Mouse (Mus musculus) heart, embryonic 14.5 days (tissue): ENCODE measurements at regions not wholly inside any gene's neighbourhood (a gene's known extent, or its start where the extent isn't known, plus 50 kb on each side); places are given as distances from the start of the nearest gene placed in this dataset.

ENCODE experiments used
- ATAC-seq: fragments of 200-750 bp; cut with Nextera tagmentation; 2 replicates; pipeline ENCODE4 v1.8.0; 2017; ENCODE audit warnings: low read depth, moderate TSS enrichment; ENCODE audit not compliant: insufficient number of reproducible peaks, insufficient read depth, low FRiP score
- H3K27ac ChIP-seq, 2 experiments: fragments of 200-500 bp in 1 of 2; fragments of 300-500 bp in 1 of 2; sonication (generic) in 1 of 2; replicated peaks in 1 of 2; 2 replicates each; pipeline ENCODE4 v1.5.1; 2012 to 2014; ENCODE audit warnings: low read depth in 2 of 2, low read length in 2 of 2, control low read depth in 1 of 2, mild to moderate bottlenecking in 1 of 2, mixed read lengths in 1 of 2; ENCODE audit not compliant: control insufficient read depth in 1 of 2, insufficient read depth in 1 of 2
- H3K27me3 ChIP-seq: fragments of 300-500 bp; sonication (generic); 2 replicates; pipeline ENCODE4 v1.6.1; 2014; ENCODE audit warnings: mild to moderate bottlenecking, low read length, control low read depth; ENCODE audit not compliant: control insufficient read depth, insufficient read depth
- H3K36me3 ChIP-seq: fragments of 300-500 bp; sonication (generic); 2 replicates; pipeline ENCODE4 v1.6.1; 2014; ENCODE audit warnings: mild to moderate bottlenecking, control low read depth, low read length, mixed read lengths; ENCODE audit not compliant: control insufficient read depth, insufficient read depth
- H3K4me1 ChIP-seq, 2 experiments: fragments of 200-500 bp in 1 of 2; fragments of 300-500 bp in 1 of 2; sonication (generic) in 1 of 2; 2 replicates each; pipeline ENCODE4 v1.6.1; 2012 to 2014; ENCODE audit warnings: low read length in 2 of 2, control low read depth in 1 of 2, mixed read lengths in 1 of 2; ENCODE audit not compliant: control insufficient read depth in 2 of 2, insufficient read depth in 2 of 2
- H3K4me2 ChIP-seq: fragments of 300-500 bp; sonication (generic); 2 replicates; pipeline ENCODE4 v1.6.1; 2014; ENCODE audit warnings: mild to moderate bottlenecking, low read length
- H3K4me3 ChIP-seq, 2 experiments: fragments of 200-500 bp in 1 of 2; fragments of 300-500 bp in 1 of 2; sonication (generic) in 1 of 2; 2 replicates each; pipeline ENCODE4 v1.5.1; 2012 to 2014; ENCODE audit warnings: low read length in 2 of 2, mild to moderate bottlenecking in 2 of 2, control low read depth in 1 of 2, low read depth in 1 of 2, moderate library complexity in 1 of 2; ENCODE audit not compliant: control insufficient read depth in 1 of 2, insufficient read depth in 1 of 2
- H3K9ac ChIP-seq: fragments of 300-500 bp; sonication (generic); 2 replicates; pipeline ENCODE4 v1.6.1; 2014; ENCODE audit warnings: mild to moderate bottlenecking, low read length
- H3K9me3 ChIP-seq: fragments of 300-500 bp; sonication (generic); 2 replicates; pipeline ENCODE4 v1.6.1; 2016; ENCODE audit warnings: low read length, control low read depth; ENCODE audit not compliant: control insufficient read depth
- WGBS: fragments of 180-500 bp; shearing (Covaris S2); extraction: QIAGEN DNeasy Blood & Tissue Kit; methylation state at CpG from one replicate; pipeline ENCODE4 v1.1.7; 2014; 5-methylcytosine and 5-hydroxymethylcytosine counted together

DNA sequence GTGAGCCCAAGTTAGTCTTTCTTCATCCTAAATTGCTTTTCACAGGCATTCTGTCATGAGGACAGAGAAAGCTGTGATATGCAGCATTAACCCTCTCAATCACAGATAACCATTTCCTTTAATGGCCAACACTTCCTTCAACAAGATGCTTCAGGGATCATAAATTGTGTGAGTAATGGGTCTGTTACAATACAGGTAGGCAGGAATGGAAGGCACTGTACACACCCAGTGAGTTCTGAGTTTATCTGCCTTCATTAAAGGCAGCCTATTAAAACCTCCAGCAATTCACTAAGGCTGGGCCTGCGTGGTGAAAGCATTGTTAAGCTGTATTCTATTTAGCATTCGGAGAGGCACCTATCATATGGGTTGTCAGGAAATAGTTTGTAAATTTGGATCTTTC, 248.2 kb upstream of the Htr2a start:
- WGBS, result 67% methylated on average over 2 of the region's 2 CpGs
- Histone ChIP-seq H3K27me3 (no peaks in the 10 kb centered on the region), H3K9ac (no peak overlapping the region), H3K4me3 (no peak overlapping the region), H3K4me2 (no peak overlapping the region), H3K4me1 (no peaks in the 10 kb centered on the region), H3K36me3 (no peaks in the 10 kb centered on the region), H3K27ac (no peak overlapping the region), H3K9me3 (no peaks in the 10 kb centered on the region)
- no peak for ATAC-seq

DNA sequence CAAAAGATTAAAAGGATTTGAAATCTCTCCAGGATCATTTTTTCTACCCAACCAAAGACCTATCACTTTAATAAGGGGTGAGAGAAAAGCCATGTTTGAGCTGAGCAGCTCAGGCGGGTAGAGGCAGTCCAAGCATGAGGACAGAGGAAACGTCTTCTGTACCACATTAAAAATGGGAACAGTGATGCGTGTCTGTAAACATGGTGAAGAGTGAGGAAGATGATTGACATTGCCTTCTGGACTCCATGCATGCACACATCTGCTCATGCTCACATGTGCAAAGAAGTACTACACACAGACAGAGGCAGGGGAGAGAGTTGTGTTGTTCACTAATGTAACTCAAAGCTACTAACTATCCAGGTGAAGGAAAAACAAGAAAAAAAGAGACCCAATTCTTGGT, 243.4 kb upstream of the Htr2a start:
- H3K27ac ChIP-seq, result no peak overlapping the region
- ATAC-seq, result no peak
- 67% methylated on average over 3 of the region's 3 CpGs for WGBS

DNA sequence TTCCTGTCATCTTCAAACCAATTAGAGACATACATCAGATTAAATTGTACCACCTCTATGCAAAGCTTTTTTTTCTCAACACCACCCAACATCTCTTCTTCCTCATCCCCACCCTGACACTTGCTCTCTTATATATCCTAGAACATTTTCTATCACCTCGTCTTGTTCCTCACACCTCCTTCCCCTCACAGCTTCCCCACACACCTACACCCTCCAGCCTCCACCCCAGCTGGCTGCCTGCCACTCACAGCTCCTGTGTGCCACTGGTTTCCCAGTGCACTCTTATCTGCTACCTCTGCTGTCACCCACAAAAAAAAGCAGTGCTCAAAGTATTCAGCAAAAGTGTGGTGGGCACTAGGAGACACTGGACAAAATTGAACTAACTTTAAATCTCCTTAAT, 231.2 kb upstream of the Htr2a start:
- no peak overlapping the region for H3K4me3 ChIP-seq
- H3K27ac ChIP-seq, result no peak overlapping the region
- no peak overlapping the region for H3K9ac ChIP-seq
- no peak overlapping the region for H3K4me2 ChIP-seq
- no peaks in the 10 kb centered on the region for H3K27me3 ChIP-seq
- WGBS, result 25% methylated on average over 1 of the region's 1 CpGs
- no peak for ATAC-seq
- no peaks in the 10 kb centered on the region for H3K36me3 ChIP-seq
- H3K4me1 ChIP-seq, result no peaks in the 10 kb centered on the region
- H3K9me3 ChIP-seq, result no peaks in the 10 kb centered on the region

More for the DNA sequence above, 243.4 kb upstream of the Htr2a start:
- Histone ChIP-seq H3K4me3 (no peak overlapping the region), H3K27me3 (no peaks in the 10 kb centered on the region), H3K9me3 (no peaks in the 10 kb centered on the region), H3K4me1 (no peaks in the 10 kb centered on the region), H3K36me3 (no peaks in the 10 kb centered on the region), H3K4me2 (no peak overlapping the region), H3K9ac (no peak overlapping the region)

DNA sequence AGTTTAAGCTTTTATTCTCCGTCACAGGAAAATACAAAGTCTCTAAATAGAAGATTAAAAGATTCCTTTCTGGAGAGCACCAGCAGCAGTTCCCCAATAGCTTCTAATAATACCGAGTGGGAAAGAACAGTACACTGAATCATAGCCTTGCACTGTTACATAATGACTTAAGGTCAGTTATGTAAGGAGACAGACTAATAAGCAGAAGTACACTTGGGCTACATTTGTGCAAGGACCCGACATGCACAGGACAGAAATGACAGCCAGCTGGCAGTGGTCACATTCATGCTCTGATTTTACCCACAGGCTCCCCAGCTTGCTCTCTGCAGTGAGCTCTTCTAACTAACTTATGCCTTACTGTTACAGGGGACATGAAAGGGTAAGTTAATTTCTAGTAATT, 212.4 kb upstream of the Htr2a start:
- H3K27me3 ChIP-seq, result no peaks in the 10 kb centered on the region
- no peaks in the 10 kb centered on the region for H3K36me3 ChIP-seq
- no peak overlapping the region for H3K27ac ChIP-seq
- whole genome bisulfite sequencing, result 79% methylated on average over 3 of the region's 3 CpGs
- H3K4me3 ChIP-seq, result no peak overlapping the region
- H3K9me3 ChIP-seq, result no peaks in the 10 kb centered on the region
- no peak overlapping the region for H3K4me2 ChIP-seq
- no peak for ATAC-seq
- no peaks in the 10 kb centered on the region for H3K4me1 ChIP-seq
- H3K9ac ChIP-seq, result no peak overlapping the region

DNA sequence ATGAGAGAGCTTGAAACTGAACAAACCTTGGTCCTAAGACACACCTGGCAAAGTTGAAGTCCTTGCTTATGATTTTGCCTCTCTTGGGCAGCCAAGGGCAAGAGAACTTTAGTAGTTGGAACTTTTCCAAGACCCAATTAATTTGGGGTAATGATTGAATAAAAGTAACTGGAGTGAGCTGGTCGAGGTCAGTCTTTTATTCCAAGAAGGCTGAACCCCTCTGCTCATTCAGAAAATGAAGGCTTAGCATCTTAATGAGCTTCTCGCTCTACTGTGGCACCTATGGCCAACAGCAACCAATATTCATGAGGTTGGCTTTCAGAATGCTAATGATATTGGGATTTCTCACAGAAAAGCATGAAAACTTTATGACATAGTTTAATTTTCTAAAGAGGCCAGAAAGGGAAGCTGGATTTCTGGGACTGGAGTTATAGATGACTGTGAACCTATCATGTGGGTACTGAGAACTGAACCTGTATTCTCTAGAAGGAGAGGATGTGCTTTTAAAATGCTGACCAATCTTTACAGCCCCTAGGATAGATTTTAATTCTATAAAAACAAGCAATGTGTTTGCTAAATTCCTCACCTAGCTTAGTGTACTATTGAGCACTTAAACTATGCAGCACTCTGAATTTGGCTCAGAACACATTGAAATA, 176.5 kb upstream of the Htr2a start:
- 53% methylated on average over 2 of the region's 2 CpGs for WGBS

DNA sequence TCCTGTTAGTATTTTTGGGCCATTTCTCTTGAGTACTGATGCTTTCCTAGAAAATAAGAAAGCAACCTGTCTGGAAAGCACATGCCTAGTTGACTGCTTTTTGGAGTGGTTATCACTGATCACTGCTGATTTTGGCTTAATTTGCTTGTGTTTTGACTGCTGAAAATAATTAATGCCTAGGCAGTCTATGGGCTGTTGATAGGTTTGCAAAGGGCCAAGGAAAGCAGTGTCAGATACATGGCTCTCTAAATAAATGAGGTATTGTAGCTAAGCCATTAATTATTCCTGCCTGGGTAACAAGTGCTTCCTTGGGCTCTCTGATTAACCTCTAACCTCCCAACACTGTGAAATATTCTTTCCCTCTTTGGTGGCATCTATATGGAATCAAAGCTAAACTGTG, 145.1 kb upstream of the Htr2a start:
- no peaks in the 10 kb centered on the region for H3K4me1 ChIP-seq
- H3K4me2 ChIP-seq, result no peak overlapping the region
- H3K36me3 ChIP-seq, result no peaks in the 10 kb centered on the region
- H3K4me3 ChIP-seq, result no peak overlapping the region
- H3K9ac ChIP-seq, result no peak overlapping the region
- H3K27me3 ChIP-seq, result no peaks in the 10 kb centered on the region
- no peak overlapping the region for H3K27ac ChIP-seq
- no peaks in the 10 kb centered on the region for H3K9me3 ChIP-seq
- ATAC-seq, result no peak

More for the DNA sequence above, 176.5 kb upstream of the Htr2a start:
- Histone ChIP-seq H3K9ac (no peak overlapping the region), H3K4me2 (no peak overlapping the region), H3K27me3 (no peaks in the 10 kb centered on the region), H3K4me1 (no peaks in the 10 kb centered on the region), H3K9me3 (no peaks in the 10 kb centered on the region), H3K27ac (no peak overlapping the region), H3K4me3 (no peak overlapping the region), H3K36me3 (no peaks in the 10 kb centered on the region)
- ATAC-seq, result no peak

DNA sequence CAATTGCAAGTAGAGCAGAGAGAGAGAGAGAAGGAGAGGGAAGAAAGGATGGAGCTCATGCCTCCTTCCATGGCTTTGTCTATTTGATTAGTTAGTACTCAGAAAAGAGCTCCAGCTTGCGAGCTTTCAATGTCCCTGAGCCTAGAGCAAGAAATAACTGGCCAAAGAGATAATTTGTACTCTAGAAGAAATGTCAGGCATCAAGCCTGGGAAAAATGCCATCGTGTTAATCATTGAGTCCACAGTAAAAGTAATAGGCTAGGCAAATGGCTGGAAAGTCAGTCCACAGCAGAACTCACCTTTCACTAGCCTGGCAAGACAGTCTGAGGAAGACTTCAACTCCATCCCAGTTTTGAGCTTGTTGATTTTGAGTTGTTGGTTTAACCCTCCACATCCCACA, 129.1 kb upstream of the Htr2a start:
- no peak for ATAC-seq
- Histone ChIP-seq H3K4me2 (no peak overlapping the region), H3K9ac (no peak overlapping the region), H3K27ac (no peak overlapping the region), H3K9me3 (no peaks in the 10 kb centered on the region), H3K27me3 (no peaks in the 10 kb centered on the region), H3K4me1 (no peaks in the 10 kb centered on the region), H3K36me3 (no peaks in the 10 kb centered on the region), H3K4me3 (no peak overlapping the region)
- WGBS, result 73% methylated on average over 2 of the region's 2 CpGs

DNA sequence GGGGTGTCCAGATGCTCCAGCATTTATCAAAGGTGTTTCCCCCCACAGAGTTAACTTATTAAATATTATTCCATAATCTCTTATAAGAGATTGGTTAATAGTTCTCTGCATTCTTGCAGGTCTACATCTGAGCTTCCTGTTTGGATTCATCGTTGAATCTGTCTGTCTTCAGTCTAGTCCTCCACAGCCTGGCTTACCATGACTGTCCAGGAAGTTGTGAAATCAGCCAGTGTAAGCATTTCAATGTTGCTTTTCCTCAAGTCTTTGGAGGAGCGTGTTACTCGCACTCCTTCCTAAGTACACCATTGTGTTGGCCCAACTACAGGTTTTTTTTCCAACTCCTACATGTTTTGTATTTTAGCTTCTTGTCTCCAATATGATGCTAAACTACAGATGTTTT, 124.2 kb upstream of the Htr2a start:
- ATAC-seq, result no peak
- no peaks in the 10 kb centered on the region for H3K36me3 ChIP-seq
- H3K9ac ChIP-seq, result no peak overlapping the region
- H3K4me2 ChIP-seq, result no peak overlapping the region
- no peaks in the 10 kb centered on the region for H3K27me3 ChIP-seq
- no peaks in the 10 kb centered on the region for H3K4me1 ChIP-seq
- no peaks in the 10 kb centered on the region for H3K9me3 ChIP-seq
- H3K4me3 ChIP-seq, result no peak overlapping the region
- 62% methylated on average over 3 of the region's 3 CpGs for WGBS
- H3K27ac ChIP-seq, result no peak overlapping the region
